Mouse (Mus musculus) G1E (cell line): ENCODE data around the gene AW822073. TPM values are rescaled to one million over a fixed set of nuclear protein-coding genes. Genes with fewer than 3 reads are reported as not detected.
"Not testable (repeated sequence)": the region's sequence is repeated elsewhere in the genome, so short reads cannot be mapped to it uniquely, and the experiment has no call there.

ENCODE experiments used
- ATAC-seq: 2 replicates; pipeline ENCODE4 v1.8.0; 2016; ENCODE audit warnings: mild to moderate bottlenecking; ENCODE audit not compliant: insufficient number of reproducible peaks, poor library complexity, low FRiP score, severe bottlenecking; ENCODE audit errors: extremely low read depth
- DNase-seq: peaks from one replicate; pipeline ENCODE4 v3.0.0; 2012; ENCODE audit warnings: low spot score
- H3K27me3 ChIP-seq: 2 replicates; pipeline ENCODE4 v1.6.1; 2012; ENCODE audit warnings: mild to moderate bottlenecking, low read length, inconsistent platforms; ENCODE audit not compliant: insufficient read depth
- H3K36me3 ChIP-seq: replicated peaks from 2 replicates; pipeline ENCODE3; 2012; ENCODE audit warnings: mild to moderate bottlenecking, inconsistent platforms
- H3K4me1 ChIP-seq: 2 replicates; pipeline ENCODE4 v1.6.1; 2012; ENCODE audit warnings: low read depth, low read length, inconsistent platforms, mixed read lengths; ENCODE audit not compliant: insufficient read depth
- H3K4me3 ChIP-seq: 2 replicates; pipeline ENCODE4 v1.5.1; 2012; ENCODE audit warnings: low read depth, mild to moderate bottlenecking, inconsistent platforms, low read length, moderate library complexity, mixed read lengths
- H3K9me3 ChIP-seq: replicated peaks from 2 replicates; pipeline ENCODE4 v1.6.1; 2012; ENCODE audit warnings: inconsistent platforms
- CTCF ChIP-seq: IDR thresholded peaks from 2 replicates; pipeline ENCODE4 v1.5.1; 2012; ENCODE audit warnings: low read depth, low read length, inconsistent platforms, mixed read lengths
- GATA1 ChIP-seq: IDR thresholded peaks from 2 replicates; pipeline ENCODE4 v1.6.1; 2012; ENCODE audit warnings: borderline replicate concordance, low read length, inconsistent platforms, mixed read lengths
- GATA2 ChIP-seq: IDR thresholded peaks from 2 replicates; pipeline ENCODE4 v1.6.1; 2012; ENCODE audit warnings: low read depth, low read length, inconsistent platforms, borderline replicate concordance
- POLR2AphosphoS5 ChIP-seq: IDR thresholded peaks from 2 replicates; pipeline ENCODE4 v1.6.1; 2012; ENCODE audit warnings: low read depth, low read length, inconsistent platforms; ENCODE audit not compliant: insufficient replicate concordance
- TAL1 ChIP-seq: conservative IDR thresholded peaks from 2 replicates; pipeline ENCODE4 v1.6.1; 2012; ENCODE audit warnings: low read depth, low read length, inconsistent platforms, mixed read lengths
- polyA plus RNA-seq: library from polyadenylated mRNA; stranded (reverse); fragments of >175 nt; gene quantifications from 2 replicates; pipeline ENCODE4 v1.2.3, GENCODE M21; 2012
- total RNA-seq, 2 experiments: library from RNA; stranded (forward) in 1 of 2; stranded (reverse) in 1 of 2; fragments of 200-1000 nt in 1 of 2; fragments of >200 nt in 1 of 2; fragmentation: Nextera tagmentation in 1 of 2; gene quantifications; 2 replicates each; pipeline ENCODE4 v1.2.3; 2014 to 2017

Gene AW822073
- total and polyA plus RNA-seq, 3 experiments: 1.0 TPM; not detected in 2

DNA sequence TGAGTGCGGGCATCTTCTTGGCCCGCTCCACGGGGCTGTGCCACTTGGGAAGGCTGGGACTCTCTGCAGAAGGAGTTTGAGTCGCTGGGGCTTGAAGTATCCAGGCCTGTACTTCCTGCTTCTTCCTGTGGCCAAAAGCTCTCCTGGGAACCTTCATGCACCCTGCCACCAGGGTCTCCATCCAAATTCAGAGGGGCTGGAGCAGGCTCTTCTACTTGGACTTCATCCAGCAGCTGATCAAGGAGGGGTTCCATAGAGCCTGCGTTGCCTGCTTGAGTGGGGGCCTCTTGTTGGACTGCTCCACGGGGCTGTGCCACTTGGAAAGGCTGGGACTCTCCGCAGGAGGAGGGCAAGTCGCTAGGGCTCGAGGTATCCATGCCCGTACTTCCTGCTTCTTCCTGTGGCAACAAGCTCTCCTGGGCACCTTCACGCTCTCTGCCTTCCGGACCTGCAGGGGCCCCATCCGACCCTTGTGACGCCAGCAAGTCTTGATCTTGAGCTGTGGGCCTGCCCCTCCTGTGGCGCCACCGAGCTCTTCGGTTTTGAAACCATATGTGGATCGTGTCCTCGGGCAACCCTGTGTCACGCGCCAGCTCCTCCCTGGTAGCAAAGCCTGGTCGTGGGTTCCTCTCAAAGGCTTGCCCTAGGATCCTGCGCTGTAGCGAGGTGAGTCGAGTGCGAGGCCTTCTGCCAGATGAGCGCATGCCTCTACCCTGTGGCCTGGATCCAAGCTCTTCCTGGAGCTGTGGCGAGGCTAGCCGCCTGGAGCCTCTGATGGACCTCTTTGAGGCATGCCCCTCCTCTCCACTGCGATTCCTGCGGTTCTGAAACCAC lies 541 bp downstream of the AW822073 start:
- DNase-seq, H3K9me3 ChIP-seq, H3K36me3 ChIP-seq, H3K4me3 ChIP-seq, H3K27me3 ChIP-seq, ATAC-seq, H3K4me1 ChIP-seq: not testable (repeated sequence)

DNA sequence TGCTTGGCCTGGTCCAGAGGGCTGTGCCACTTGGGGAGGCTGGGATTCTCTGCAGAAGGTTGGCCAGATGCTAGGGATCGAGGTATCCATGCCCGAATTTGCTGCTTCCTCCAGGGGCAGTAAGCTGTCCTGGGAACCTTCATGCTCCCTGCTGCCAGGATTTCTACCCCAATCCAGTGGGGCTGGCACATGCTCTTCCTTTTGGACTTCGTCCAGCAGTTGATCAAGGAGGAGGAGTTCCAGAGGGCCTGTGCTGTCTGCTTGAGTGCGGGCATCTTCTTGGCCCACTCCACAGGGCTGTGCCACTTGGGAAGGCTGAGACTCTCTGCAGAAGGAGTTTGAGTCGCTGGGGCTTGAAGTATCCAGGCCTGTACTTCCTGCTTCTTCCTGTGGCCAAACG lies 1.6 kb downstream of the AW822073 start:
- not testable (repeated sequence) for H3K27me3 ChIP-seq, DNase-seq, ATAC-seq, H3K36me3 ChIP-seq, H3K4me1 ChIP-seq, H3K9me3 ChIP-seq, H3K4me3 ChIP-seq

GRCm38 (mm10) chr10:58221571-58221970 lies 3.2 kb downstream of the AW822073 start:
- not testable (repeated sequence) for H3K4me1 ChIP-seq, DNase-seq, ATAC-seq, H3K9me3 ChIP-seq, H3K4me3 ChIP-seq, H3K27me3 ChIP-seq, H3K36me3 ChIP-seq

- Histone ChIP-seq H3K4me1 (no peaks in the 10 kb centered on the region), H3K36me3 (no peaks in the 10 kb centered on the region), H3K27me3 (no peaks in the 10 kb centered on the region), H3K9me3 (peaks cover 7% of the 10 kb centered on the region), H3K4me3 (no peak overlapping the region)
- ATAC-seq (no peak), DNase-seq (no peak)
- no peak for TF ChIP-seq TAL1
- TF ChIP-seq POLR2AphosphoS5: no peak
- no peak for TF ChIP-seq GATA1
- TF ChIP-seq CTCF: no peak
- TF ChIP-seq GATA2: no peak
Measured at GRCm38 (mm10) chr10:58220726-58221125, 4.0 kb downstream of the AW822073 start.

DNA sequence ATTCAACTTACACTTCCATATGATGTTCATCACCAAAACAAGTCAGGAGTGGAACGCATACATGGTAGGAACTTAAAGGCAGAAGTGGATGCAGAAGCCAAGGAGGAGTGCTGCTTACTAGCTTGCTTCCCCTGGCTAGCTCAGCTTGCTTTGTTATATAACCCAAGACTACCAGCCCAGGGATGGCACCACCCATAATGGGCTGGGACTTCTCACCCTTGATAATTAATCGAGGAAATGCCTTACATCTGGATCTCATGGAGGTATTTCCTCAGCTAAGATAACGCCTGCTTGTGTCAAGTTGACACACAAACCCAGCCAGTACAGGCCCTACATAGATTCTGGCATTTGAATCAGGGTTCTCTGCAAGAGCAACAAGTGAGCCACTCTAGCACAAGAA lies 7.4 kb downstream of the AW822073 start:
- TF ChIP-seq GATA2 (no peak), CTCF (no peak), GATA1 (no peak), TAL1 (no peak), POLR2AphosphoS5 (no peak)
- peaks cover 2% of the 10 kb centered on the region for H3K9me3 ChIP-seq
- no peaks in the 10 kb centered on the region for H3K4me1 ChIP-seq
- H3K4me3 ChIP-seq: no peak overlapping the region
- H3K27me3 ChIP-seq: no peaks in the 10 kb centered on the region
- no peaks in the 10 kb centered on the region for H3K36me3 ChIP-seq
- no peak for ATAC-seq
- no peak for DNase-seq

DNA sequence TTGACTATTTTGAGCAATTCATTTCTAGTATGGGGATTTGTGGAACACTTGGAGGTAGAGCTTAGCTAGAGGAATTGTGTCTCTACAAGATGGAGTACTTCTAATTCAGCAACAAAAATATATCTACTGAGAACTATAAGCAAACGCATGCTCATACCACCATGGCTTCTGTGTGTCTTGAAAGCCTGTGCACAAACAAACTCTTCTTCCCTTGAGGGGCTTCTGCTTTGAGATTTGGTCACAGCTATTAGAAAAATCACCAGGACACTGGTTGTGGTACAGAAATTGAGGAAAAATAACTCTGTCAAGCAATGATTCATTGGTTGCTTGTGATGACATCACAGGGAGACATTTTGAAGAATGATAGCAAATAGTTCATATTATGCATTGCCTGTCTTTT lies 9.4 kb downstream of the AW822073 start:
- ATAC-seq (no peak), DNase-seq (no peak)
- H3K36me3 ChIP-seq: no peaks in the 10 kb centered on the region
- H3K27me3 ChIP-seq: no peaks in the 10 kb centered on the region
- TF ChIP-seq GATA2: no peak
- no peak for TF ChIP-seq GATA1
- TF ChIP-seq TAL1: no peak
- TF ChIP-seq POLR2AphosphoS5: no peak
- no peak for TF ChIP-seq CTCF
- H3K4me1 ChIP-seq: no peaks in the 10 kb centered on the region
- no peaks in the 10 kb centered on the region for H3K9me3 ChIP-seq
- H3K4me3 ChIP-seq: no peak overlapping the region

GRCm38 (mm10) chr10:58214934-58215333 lies 9.8 kb downstream of the AW822073 start:
- Histone ChIP-seq H3K36me3 (no peaks in the 10 kb centered on the region), H3K4me1 (no peaks in the 10 kb centered on the region), H3K9me3 (no peaks in the 10 kb centered on the region), H3K4me3 (no peak overlapping the region), H3K27me3 (no peaks in the 10 kb centered on the region)
- TF ChIP-seq POLR2AphosphoS5 (no peak), GATA2 (no peak)
- DNase-seq (no peak), ATAC-seq (no peak)
